Mouse (Mus musculus) CD4-positive, CD25-positive, alpha-beta regulatory T cell, adult 4 months (primary cell): ENCODE data around the gene Slit3. TPM values are rescaled to one million over a fixed set of nuclear protein-coding genes. Genes with fewer than 3 reads are reported as not detected.

Experiments
- ATAC-seq: one replicate; pipeline ENCODE4 v1.8.0; 2017
- polyA plus RNA-seq, 2 experiments: library from polyadenylated mRNA; unstranded; fragments of 100-300 nt; shearing (Covaris generic); gene quantifications; one replicate each; pipeline ENCODE4 v1.2.1; 2017

The Slit3 gene
- polyA plus RNA-seq, 2 experiments from 2014 or later = not detected

DNA sequence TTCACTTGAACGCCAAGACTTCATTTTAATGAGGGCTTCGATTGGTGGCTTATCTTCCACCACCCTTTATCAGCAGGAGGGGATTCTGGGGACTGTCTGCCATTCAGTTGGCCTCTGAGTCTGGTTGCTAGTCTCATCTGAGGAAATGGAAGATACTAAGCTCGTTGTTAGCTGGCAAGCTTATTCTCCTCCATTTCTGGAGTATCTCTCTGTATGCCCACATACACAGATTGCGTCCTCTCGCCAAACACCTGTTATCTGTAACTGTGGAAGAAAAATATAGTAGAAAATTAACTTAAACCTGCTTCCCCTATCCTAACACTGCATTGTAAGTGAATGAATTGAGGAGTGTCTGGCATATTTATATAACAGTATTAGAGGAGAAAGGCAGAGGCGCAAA, 240.0 kb downstream of the Slit3 start:
- ATAC-seq = no peak

DNA sequence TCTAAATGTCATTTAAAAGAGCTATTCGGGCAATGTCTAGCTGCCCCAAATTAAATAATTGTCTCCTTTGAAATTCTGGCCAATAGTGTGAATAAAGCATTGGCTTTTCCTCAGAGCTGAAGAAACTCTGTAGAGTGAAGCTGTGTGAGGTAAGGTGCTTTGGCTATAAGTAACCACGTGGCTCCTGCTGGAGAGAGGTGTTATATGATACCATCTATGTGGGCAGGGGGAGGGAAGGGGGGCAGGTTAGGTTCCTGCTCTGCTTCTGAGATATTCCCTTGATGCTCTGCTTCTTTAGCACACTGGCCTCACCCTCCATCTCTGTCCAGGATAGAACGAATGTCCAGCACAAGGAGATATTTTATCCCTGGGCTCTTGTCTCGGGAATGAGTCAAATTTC, 242.0 kb downstream of the Slit3 start:
- ATAC-seq = no peak

- ATAC-seq = no peak
These were observed 243.4 kb downstream of the Slit3 start for GRCm38 (mm10) chr11:35364469-35364868.

DNA sequence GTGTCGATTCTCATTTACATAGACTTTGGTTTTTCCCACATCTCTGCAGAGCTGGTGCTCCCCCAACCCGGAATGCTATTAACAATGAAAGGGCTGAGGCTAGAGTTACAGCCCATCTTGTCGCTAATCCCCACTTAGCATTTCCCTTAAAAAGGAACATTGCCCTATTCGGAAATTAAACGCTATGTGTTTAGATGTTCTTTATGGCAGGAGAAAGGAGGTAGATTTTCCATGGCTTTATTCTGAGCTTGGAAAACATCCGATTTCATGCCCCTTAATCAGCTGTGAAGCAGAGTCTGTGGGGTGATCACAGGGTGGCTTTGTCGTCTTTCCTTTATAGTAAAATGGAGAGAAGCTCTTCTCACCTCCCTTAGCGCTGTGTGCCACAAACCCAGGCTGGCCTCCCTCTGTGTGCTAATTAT, 244.5 kb downstream of the Slit3 start:
- no peak for ATAC-seq

DNA sequence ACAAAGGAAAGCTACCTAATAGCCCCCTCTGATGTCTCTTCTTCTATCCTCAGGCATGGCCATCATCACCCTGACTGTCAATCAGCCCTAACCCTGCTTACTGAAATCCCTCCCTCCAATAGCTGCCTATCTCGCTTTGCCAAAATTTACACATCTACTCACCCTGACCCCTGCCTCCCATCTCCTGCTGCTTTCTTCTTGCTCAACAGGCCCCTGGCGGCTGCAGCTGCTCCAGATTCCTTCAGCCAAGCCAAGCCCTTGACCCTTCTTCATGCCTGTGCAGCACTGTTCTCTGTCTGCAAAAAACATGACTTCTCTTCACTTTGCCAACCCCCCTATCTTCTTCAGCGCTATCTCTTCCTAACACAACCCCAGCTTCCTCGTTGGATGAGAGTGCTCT, 245.6 kb downstream of the Slit3 start:
- ATAC-seq = no peak

DNA sequence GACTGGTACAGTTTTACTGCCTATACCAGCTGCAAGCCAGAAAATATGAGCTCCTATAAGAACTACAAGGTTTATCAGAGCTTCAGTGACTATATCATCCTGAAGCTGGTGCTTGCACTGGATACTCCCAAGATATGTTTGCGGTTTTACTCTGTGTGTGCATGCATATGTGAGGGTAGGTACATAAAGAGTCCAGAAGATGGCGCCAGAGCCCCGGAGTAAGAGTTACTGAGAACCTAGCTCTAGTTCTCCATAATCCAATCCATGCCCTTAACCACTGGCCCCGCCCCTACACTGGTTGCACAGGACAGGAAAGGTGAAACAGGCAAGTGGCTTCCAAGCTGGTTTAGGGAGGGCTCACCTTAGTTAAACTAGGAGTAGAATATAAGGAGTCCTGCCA, 246.2 kb downstream of the Slit3 start:
- no peak for ATAC-seq

- no peak for ATAC-seq
These were observed 248.9 kb downstream of the Slit3 start for GRCm38 (mm10) chr11:35369964-35370363.

GRCm38 (mm10) chr11:35370705-35371104, 249.7 kb downstream of the Slit3 start:
- ATAC-seq = no peak

GRCm38 (mm10) chr11:35372410-35372809, 251.4 kb downstream of the Slit3 start:
- ATAC-seq = no peak

DNA sequence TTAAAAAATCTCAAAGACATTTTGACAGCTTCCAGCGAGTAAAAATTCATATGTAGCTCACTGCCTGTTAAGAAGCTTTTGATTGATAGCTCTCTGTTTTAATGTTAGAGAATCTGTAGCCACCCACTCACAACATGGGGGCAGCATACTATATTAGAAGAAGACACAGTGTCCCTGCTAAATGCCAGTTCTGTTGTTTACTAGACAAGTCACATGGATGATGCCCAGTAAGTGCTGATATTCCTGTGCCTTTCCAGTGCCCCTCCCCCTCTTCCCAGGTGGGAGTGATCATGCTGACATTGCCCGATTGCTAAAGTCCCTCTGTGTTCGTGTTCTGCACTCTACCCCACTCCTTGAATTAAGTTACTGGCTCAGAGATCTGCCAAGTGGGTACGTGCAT, 254.0 kb downstream of the Slit3 start:
- ATAC-seq = no peak

DNA sequence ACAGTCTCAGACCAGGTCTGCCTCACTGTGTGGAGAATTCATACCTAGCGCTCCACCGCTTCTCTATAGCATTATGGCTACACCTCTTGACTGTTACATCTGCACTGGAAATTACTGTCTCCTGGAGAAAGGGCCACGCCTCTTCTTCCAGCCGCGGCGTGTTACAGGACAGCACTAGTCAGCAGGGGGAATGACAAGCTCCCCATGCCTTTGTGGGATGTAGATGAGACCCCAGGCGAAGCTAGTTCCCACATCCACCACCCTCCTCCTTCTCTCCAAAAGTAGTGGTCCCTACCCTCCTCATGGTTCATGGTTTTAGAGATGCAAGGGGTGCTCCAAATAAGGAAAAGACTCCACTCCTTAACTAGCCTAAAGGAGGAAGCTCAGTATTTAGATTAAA, 257.8 kb downstream of the Slit3 start:
- no peak for ATAC-seq

GRCm38 (mm10) chr11:35379407-35379806, 258.4 kb downstream of the Slit3 start:
- ATAC-seq = no peak

DNA sequence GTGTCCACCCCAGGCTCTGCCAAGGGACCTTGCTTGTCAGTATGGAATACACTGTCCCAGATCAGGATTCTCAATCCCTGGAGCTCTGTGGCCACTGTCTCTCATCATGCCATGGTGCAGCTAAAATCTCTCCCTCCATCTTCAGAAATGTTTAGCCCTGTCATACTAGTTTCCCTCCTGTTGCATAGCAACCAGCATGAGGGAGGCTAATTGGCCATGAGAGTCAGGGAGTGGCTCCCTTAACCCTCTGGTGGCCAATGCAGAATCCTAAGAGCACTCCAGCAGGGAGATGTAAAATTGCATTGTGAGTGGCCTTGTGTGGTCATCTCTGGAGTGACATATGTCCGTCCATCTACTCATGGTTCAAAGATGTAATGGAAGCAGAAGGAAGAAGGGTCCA, 259.7 kb downstream of the Slit3 start:
- ATAC-seq = no peak

GRCm38 (mm10) chr11:35385444-35385843, 264.4 kb downstream of the Slit3 start:
- ATAC-seq = no peak

- no peak for ATAC-seq
These were observed 266.8 kb downstream of the Slit3 start for GRCm38 (mm10) chr11:35387826-35388225.

GRCm38 (mm10) chr11:35388471-35388870, 267.4 kb downstream of the Slit3 start:
- no peak for ATAC-seq

DNA sequence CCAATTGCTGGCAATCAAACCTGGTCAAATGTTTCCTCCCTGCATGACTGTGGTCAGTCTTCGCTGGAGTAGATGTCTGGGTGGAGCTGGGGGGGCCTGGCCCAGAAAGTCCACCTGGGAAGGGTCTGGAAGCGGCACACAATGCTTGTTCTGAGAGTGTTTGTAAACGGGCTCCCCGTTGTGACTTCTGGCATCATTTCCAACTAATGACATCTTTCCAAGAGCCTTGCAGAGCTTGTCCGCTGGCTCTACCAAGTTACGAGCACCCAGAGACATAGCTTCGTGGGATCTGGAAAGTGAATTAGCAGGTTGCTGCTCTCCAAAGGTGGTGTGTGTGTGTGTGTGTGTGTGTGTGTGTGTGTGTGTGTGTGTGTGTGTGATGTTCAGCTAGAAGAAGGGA, 268.3 kb downstream of the Slit3 start:
- ATAC-seq = no peak

- ATAC-seq = no peak
These were observed 268.9 kb downstream of the Slit3 start for GRCm38 (mm10) chr11:35389780-35390435.

GRCm38 (mm10) chr11:35393815-35394214, 272.8 kb downstream of the Slit3 start:
- ATAC-seq = no peak

DNA sequence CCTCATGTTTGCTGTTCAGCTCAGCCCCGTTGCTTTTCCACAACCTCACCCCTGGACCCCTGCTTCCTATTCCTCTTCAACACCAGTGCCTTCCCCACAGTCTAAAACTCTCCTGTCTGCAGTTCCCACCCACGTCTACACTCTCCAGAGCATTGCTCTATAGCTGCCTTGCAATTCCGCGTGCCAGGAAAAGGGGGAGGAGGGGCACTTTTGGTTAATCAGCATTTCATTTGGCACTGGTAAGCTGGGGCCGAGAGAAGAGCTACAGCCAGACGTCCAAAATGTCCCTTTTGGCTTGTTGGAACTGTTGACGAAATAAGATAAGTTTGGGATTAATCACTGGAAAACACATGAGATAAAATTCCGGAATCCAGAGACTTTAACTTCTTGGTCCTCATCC, 274.4 kb downstream of the Slit3 start:
- ATAC-seq = no peak

DNA sequence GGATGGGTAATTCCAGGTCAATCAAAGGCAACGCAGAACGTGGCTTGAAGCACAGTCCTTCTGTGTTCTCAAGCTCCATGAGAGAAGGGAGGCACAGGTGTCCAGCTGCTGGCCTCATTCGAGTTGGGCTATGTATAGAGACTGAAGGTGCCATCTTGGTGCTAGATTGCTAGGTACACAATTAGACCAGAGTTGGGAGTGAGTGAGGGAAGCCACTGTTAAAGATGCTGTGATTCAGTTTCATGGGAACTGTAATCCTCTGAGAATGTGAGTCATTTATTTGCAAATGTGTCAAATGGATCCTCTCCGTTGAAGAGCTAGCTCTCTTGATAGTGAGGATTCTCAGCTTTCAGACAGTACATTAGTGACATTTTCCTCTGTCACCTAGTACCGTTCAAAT, 277.3 kb downstream of the Slit3 start:
- ATAC-seq = no peak

DNA sequence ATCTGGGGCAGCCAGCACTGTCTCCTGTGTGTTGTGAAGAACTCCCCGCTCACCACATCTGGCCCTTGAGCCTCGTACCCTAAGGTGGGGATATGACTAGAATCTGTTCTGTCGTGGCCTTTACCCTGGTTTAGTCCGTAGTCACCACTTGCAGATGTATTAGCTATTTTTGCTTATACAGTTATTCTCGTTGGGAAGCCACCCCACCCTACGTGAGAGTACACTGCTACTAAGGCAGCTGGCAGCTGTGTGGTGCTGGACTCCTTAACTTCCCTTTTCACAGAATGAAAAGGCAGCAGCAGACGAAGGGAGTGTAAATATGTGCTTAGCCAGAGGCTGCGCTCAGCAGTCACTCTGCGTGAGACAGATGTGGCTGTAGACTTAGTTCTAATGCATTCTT, 282.5 kb downstream of the Slit3 start:
- ATAC-seq = no peak

DNA sequence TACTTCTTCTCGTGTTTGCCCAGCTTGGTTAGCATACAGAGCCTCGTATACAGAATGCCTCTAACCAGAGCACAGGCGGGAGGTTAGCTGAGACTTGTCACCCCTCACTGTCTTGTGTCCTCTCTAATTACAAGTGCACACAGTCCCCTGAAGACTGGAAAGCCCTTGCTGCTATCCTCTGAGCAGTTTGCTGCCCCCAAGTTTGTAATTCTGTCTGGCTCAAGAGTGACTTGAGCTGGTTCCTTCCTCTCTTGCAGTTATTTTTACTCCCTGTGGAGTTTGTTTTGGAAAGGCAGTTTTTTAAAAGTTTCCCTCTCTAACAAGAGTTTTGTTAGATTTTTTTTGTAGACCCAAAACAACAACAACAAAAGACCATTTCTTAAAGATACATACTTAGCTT, 285.0 kb downstream of the Slit3 start:
- no peak for ATAC-seq

GRCm38 (mm10) chr11:35406522-35406921, 285.5 kb downstream of the Slit3 start:
- ATAC-seq = no peak
